Mouse (Mus musculus) hindbrain, embryonic 11.5 days (tissue): ENCODE data around the gene Kat2a. TPM values are rescaled to one million over a fixed set of nuclear protein-coding genes. Genes with fewer than 3 reads are reported as not detected.
A peak's percentile ranks its signal among the peaks of the same experiment; 100 is the strongest.

Source experiments
- ATAC-seq: fragments of 200-750 bp; cut with Nextera tagmentation; 2 replicates; pipeline ENCODE4 v1.8.0; 2017; ENCODE audit warnings: mild to moderate bottlenecking, moderate TSS enrichment, moderate library complexity; ENCODE audit not compliant: low FRiP score
- DNase-seq: peaks from one replicate; pipeline ENCODE4 v3.0.0-alpha.2; 2015; ENCODE audit warnings: low spot score
- H3K27ac ChIP-seq: fragments of 300-500 bp; sonication (generic); 2 replicates; pipeline ENCODE4 v1.5.1; 2014; ENCODE audit warnings: mild to moderate bottlenecking, low read depth, low read length
- H3K27me3 ChIP-seq: fragments of 300-500 bp; sonication (generic); 2 replicates; pipeline ENCODE4 v1.6.1; 2014; ENCODE audit warnings: mild to moderate bottlenecking, low read length, moderate library complexity, mixed read lengths; ENCODE audit not compliant: control insufficient read depth, insufficient read depth
- H3K36me3 ChIP-seq: fragments of 300-500 bp; sonication (generic); 2 replicates; pipeline ENCODE4 v1.6.1; 2014; ENCODE audit warnings: mild to moderate bottlenecking, low read length, moderate library complexity, mixed read lengths; ENCODE audit not compliant: control insufficient read depth, insufficient read depth
- H3K4me1 ChIP-seq: fragments of 300-500 bp; sonication (generic); replicated peaks from 2 replicates; pipeline ENCODE4 v1.6.1; 2014; ENCODE audit warnings: low read length, mixed read lengths; ENCODE audit not compliant: control insufficient read depth, insufficient read depth
- H3K4me2 ChIP-seq: fragments of 300-500 bp; sonication (generic); replicated peaks from 2 replicates; pipeline ENCODE4 v1.6.1; 2014; ENCODE audit warnings: mild to moderate bottlenecking, low read depth, low read length
- H3K4me3 ChIP-seq: fragments of 300-500 bp; sonication (generic); 2 replicates; pipeline ENCODE4 v1.5.1; 2014; ENCODE audit warnings: low read depth, low read length
- H3K9ac ChIP-seq: fragments of 300-500 bp; sonication (generic); 2 replicates; pipeline ENCODE4 v1.6.1; 2014; ENCODE audit warnings: low read depth, low read length
- H3K9me3 ChIP-seq: fragments of 300-500 bp; sonication (generic); 2 replicates; pipeline ENCODE4 v1.6.1; 2016; ENCODE audit warnings: low read length; ENCODE audit not compliant: control insufficient read depth
- WGBS: fragments of 180-500 bp; shearing (Covaris S2); extraction: QIAGEN DNeasy Blood & Tissue Kit; methylation state at CpG from one replicate; pipeline ENCODE4 v1.1.7; 2014; 5-methylcytosine and 5-hydroxymethylcytosine counted together
- polyA plus RNA-seq: library from polyadenylated mRNA; unstranded; fragments of >200 nt; fragmentation: Nextera tagmentation; extraction: Ambion mirVana; gene quantifications from 2 replicates; pipeline ENCODE4 v1.2.1, GENCODE M21; 2014

Kat2a gene
- polyA plus RNA-seq, 1 experiment from 2014 or later, result 47.2 TPM

- peaks cover under 1% of the 10 kb centered on the region for H3K4me1 ChIP-seq
- no peak overlapping the region for H3K9ac ChIP-seq
- no peak overlapping the region for H3K4me3 ChIP-seq
- no peaks in the 10 kb centered on the region for H3K36me3 ChIP-seq
- ATAC-seq (no peak), DNase-seq (no peak)
- H3K27ac ChIP-seq, result no peak overlapping the region
- WGBS, result 87% methylated on average over 12 of the region's 12 CpGs
- peaks cover 1% of the 10 kb centered on the region for H3K27me3 ChIP-seq
- H3K9me3 ChIP-seq, result no peaks in the 10 kb centered on the region
- no peak overlapping the region for H3K4me2 ChIP-seq
Measured at GRCm38 (mm10) chr11:100754021-100754692, 41.9 kb upstream of the Kat2a start.

- 30% methylated on average over 10 of the region's 10 CpGs for WGBS
- no peak for ATAC-seq
Measured at GRCm38 (mm10) chr11:100752294-100752693, 40.0 kb upstream of the Kat2a start.

GRCm38 (mm10) chr11:100750127-100750526 lies 37.9 kb upstream of the Kat2a start:
- Histone ChIP-seq H3K9ac (no peak overlapping the region), H3K4me2 (no peak overlapping the region), H3K36me3 (no peaks in the 10 kb centered on the region), H3K4me1 (no peaks in the 10 kb centered on the region), H3K4me3 (no peak overlapping the region), H3K9me3 (no peaks in the 10 kb centered on the region), H3K27ac (no peak overlapping the region), H3K27me3 (no peaks in the 10 kb centered on the region)
- WGBS, result 85% methylated on average over 16 of the region's 16 CpGs
- ATAC-seq, result no peak
- no peak for DNase-seq

More at GRCm38 (mm10) chr11:100752294-100752693, 40.0 kb upstream of the Kat2a start:
- H3K9me3 ChIP-seq, result no peaks in the 10 kb centered on the region
- no peaks in the 10 kb centered on the region for H3K4me1 ChIP-seq
- no peak for DNase-seq
- H3K4me2 ChIP-seq, result no peak overlapping the region
- no peaks in the 10 kb centered on the region; the same call in 1 of the 2 replicates for H3K27me3 ChIP-seq
- H3K9ac ChIP-seq, result no peak overlapping the region
- no peak overlapping the region for H3K4me3 ChIP-seq
- no peak overlapping the region for H3K27ac ChIP-seq
- H3K36me3 ChIP-seq, result no peaks in the 10 kb centered on the region

GRCm38 (mm10) chr11:100749469-100749868 lies 37.2 kb upstream of the Kat2a start:
- H3K27ac ChIP-seq, result no peak overlapping the region
- no peaks in the 10 kb centered on the region for H3K36me3 ChIP-seq
- DNase-seq (no peak), ATAC-seq (no peak)
- no peak overlapping the region for H3K4me3 ChIP-seq
- H3K4me2 ChIP-seq, result no peak overlapping the region
- H3K9me3 ChIP-seq, result no peaks in the 10 kb centered on the region
- no peaks in the 10 kb centered on the region for H3K27me3 ChIP-seq
- H3K9ac ChIP-seq, result no peak overlapping the region
- WGBS, result 48% methylated on average over 25 of the region's 25 CpGs
- H3K4me1 ChIP-seq, result no peaks in the 10 kb centered on the region

- Histone ChIP-seq H3K9me3 (no peaks in the 10 kb centered on the region), H3K9ac (no peak overlapping the region), H3K4me1 (no peaks in the 10 kb centered on the region), H3K27me3 (no peaks in the 10 kb centered on the region), H3K27ac (no peak overlapping the region), H3K4me3 (no peak overlapping the region), H3K4me2 (no peak overlapping the region), H3K36me3 (no peaks in the 10 kb centered on the region)
- WGBS, result 81% methylated on average over 4 of the region's 4 CpGs
- ATAC-seq, result no peak
- DNase-seq, result no peak
Measured at GRCm38 (mm10) chr11:100748620-100749019, 36.4 kb upstream of the Kat2a start.

- no peaks in the 10 kb centered on the region for H3K9me3 ChIP-seq
Measured at GRCm38 (mm10) chr11:100747114-100747513, 34.8 kb upstream of the Kat2a start.

GRCm38 (mm10) chr11:100746546-100746945 lies 34.3 kb upstream of the Kat2a start:
- ATAC-seq, result no peak
- H3K4me3 ChIP-seq, result no peak overlapping the region
- WGBS, result 81% methylated on average over 10 of the region's 10 CpGs

More at GRCm38 (mm10) chr11:100747114-100747513, 34.8 kb upstream of the Kat2a start:
- H3K27ac ChIP-seq, result no peak overlapping the region
- H3K4me3 ChIP-seq, result no peak overlapping the region
- no peak for ATAC-seq
- DNase-seq, result no peak
- no peaks in the 10 kb centered on the region for H3K27me3 ChIP-seq
- no peak overlapping the region for H3K9ac ChIP-seq
- 67% methylated on average over 5 of the region's 5 CpGs for WGBS
- no peaks in the 10 kb centered on the region for H3K4me1 ChIP-seq
- no peak overlapping the region for H3K4me2 ChIP-seq
- no peaks in the 10 kb centered on the region for H3K36me3 ChIP-seq

GRCm38 (mm10) chr11:100745085-100745484 lies 32.8 kb upstream of the Kat2a start:
- DNase-seq (peak; percentile 78), ATAC-seq (peak; percentile 14; the same call in 1 of the 2 replicates)
- WGBS, result 18% methylated on average over 6 of the region's 6 CpGs
- Histone ChIP-seq H3K4me2 (no peak overlapping the region), H3K4me3 (no peak overlapping the region), H3K27ac (no peak overlapping the region), H3K27me3 (no peaks in the 10 kb centered on the region), H3K4me1 (no peaks in the 10 kb centered on the region), H3K9me3 (no peaks in the 10 kb centered on the region), H3K36me3 (no peaks in the 10 kb centered on the region), H3K9ac (no peak overlapping the region)

More at GRCm38 (mm10) chr11:100746546-100746945, 34.3 kb upstream of the Kat2a start:
- no peak for DNase-seq
- H3K9me3 ChIP-seq, result no peaks in the 10 kb centered on the region
- no peaks in the 10 kb centered on the region for H3K36me3 ChIP-seq
- no peak overlapping the region for H3K27ac ChIP-seq
- H3K4me1 ChIP-seq, result no peaks in the 10 kb centered on the region
- no peak overlapping the region for H3K9ac ChIP-seq
- H3K27me3 ChIP-seq, result no peaks in the 10 kb centered on the region
- no peak overlapping the region for H3K4me2 ChIP-seq

- no peak overlapping the region for H3K4me3 ChIP-seq
- peaks cover 3% of the 10 kb centered on the region; the same call in 1 of the 2 replicates for H3K4me1 ChIP-seq
- no peak for ATAC-seq
- no peak overlapping the region for H3K9ac ChIP-seq
- WGBS, result 75% methylated on average over 6 of the region's 6 CpGs
- H3K27ac ChIP-seq, result no peak overlapping the region
- H3K9me3 ChIP-seq, result no peaks in the 10 kb centered on the region
- DNase-seq, result no peak
- no peaks in the 10 kb centered on the region for H3K27me3 ChIP-seq
- H3K36me3 ChIP-seq, result no peaks in the 10 kb centered on the region
- no peak overlapping the region for H3K4me2 ChIP-seq
Measured at GRCm38 (mm10) chr11:100741348-100741747, 29.1 kb upstream of the Kat2a start.
